Mouse (Mus musculus) lung, postnatal 0 days (tissue): Measurements from ENCODE around the gene Lrrc75a.

ENCODE experiments used
- CTCF ChIP-seq: IDR thresholded peaks from 2 replicates; pipeline ENCODE4 v1.5.1; 2016; ENCODE audit warnings: antibody characterized with exemption, mild to moderate bottlenecking
- EP300 ChIP-seq: IDR thresholded peaks from 2 replicates; pipeline ENCODE4 v1.6.1; 2016; ENCODE audit warnings: antibody characterized with exemption, mild to moderate bottlenecking, control low read depth

GRCm38 (mm10) chr11:62651563-62651962 is 3.2 kb upstream of the Lrrc75a start:
- TF ChIP-seq EP300 = no peak
- no peak for TF ChIP-seq CTCF
